Mouse (Mus musculus) MEL (cell line): ENCODE measurements around the gene Cdkl2. TPM values are rescaled to one million over a fixed set of nuclear protein-coding genes. Genes with fewer than 3 reads are reported as not detected.

Source experiments
- DNase-seq: peaks from one replicate; pipeline ENCODE4 v3.0.0; 2011; ENCODE audit warnings: low read depth, low spot score
- H3K27ac ChIP-seq: 2 replicates; pipeline ENCODE4 v1.5.1; 2012; ENCODE audit warnings: low read depth, mild to moderate bottlenecking, control low read depth, low read length, moderate library complexity; ENCODE audit not compliant: control insufficient read depth
- H3K27me3 ChIP-seq, 2 experiments: fragments of 150-350 bp in 1 of 2; sonication (generic) in 1 of 2; 2 replicates each; pipeline ENCODE4 v1.6.1; 2012; ENCODE audit warnings: low read length in 2 of 2, mild to moderate bottlenecking in 2 of 2, improper control_type of control experiment in 1 of 2, moderate library complexity in 1 of 2; ENCODE audit not compliant: insufficient read depth in 2 of 2, control insufficient read depth in 1 of 2
- H3K36me3 ChIP-seq, 2 experiments: 2 replicates each; pipeline ENCODE4 v1.6.1; 2012 to 2014; ENCODE audit warnings: low read length in 2 of 2, improper control_type of control experiment in 1 of 2, inconsistent platforms in 1 of 2, mild to moderate bottlenecking in 1 of 2; ENCODE audit not compliant: insufficient read depth in 2 of 2, control insufficient read depth in 1 of 2
- H3K4me1 ChIP-seq, 2 experiments: fragments of 150-350 bp in 1 of 2; sonication (generic) in 1 of 2; 2 replicates each; pipeline ENCODE4 v1.6.1; 2012; ENCODE audit warnings: low read length in 2 of 2, improper control_type of control experiment in 1 of 2, mild to moderate bottlenecking in 1 of 2; ENCODE audit not compliant: insufficient read depth in 2 of 2, control insufficient read depth in 1 of 2
- H3K4me3 ChIP-seq, 2 experiments: fragments of 150-350 bp in 1 of 2; sonication (generic) in 1 of 2; 2 replicates each; pipeline ENCODE4 v1.5.1; 2012; ENCODE audit warnings: low read depth in 2 of 2, low read length in 2 of 2, mild to moderate bottlenecking in 2 of 2, moderate library complexity in 2 of 2, control low read depth in 1 of 2, improper control_type of control experiment in 1 of 2; ENCODE audit not compliant: control insufficient read depth in 1 of 2, insufficient read depth in 1 of 2
- H3K79me2 ChIP-seq: 2 replicates; pipeline ENCODE4 v1.6.1; 2012; ENCODE audit warnings: mild to moderate bottlenecking, low read length, moderate library complexity; ENCODE audit not compliant: control insufficient read depth, poor library complexity, insufficient read depth
- H3K9ac ChIP-seq: 2 replicates; pipeline ENCODE4 v1.6.1; 2012; ENCODE audit warnings: low read depth, mild to moderate bottlenecking, control low read depth, low read length, moderate library complexity; ENCODE audit not compliant: control insufficient read depth, poor library complexity, severe bottlenecking
- H3K9me3 ChIP-seq: fragments of 150-350 bp; sonication (generic); replicated peaks from 2 replicates; pipeline ENCODE4 v1.6.1; 2012; ENCODE audit warnings: mild to moderate bottlenecking, low read length, improper control_type of control experiment, moderate library complexity; ENCODE audit not compliant: insufficient read depth
- BHLHE40 ChIP-seq: IDR thresholded peaks from 2 replicates; pipeline ENCODE4 v1.6.1; 2012; ENCODE audit warnings: low read depth, mild to moderate bottlenecking, inconsistent platforms, low read length, improper control_type of control experiment, borderline replicate concordance
- CHD1 ChIP-seq: IDR thresholded peaks from 2 replicates; pipeline ENCODE4 v1.6.1; 2012; ENCODE audit warnings: low read depth, mild to moderate bottlenecking, inconsistent platforms, low read length, improper control_type of control experiment
- CHD2 ChIP-seq: IDR thresholded peaks from 2 replicates; pipeline ENCODE4 v1.6.1; 2011; ENCODE audit warnings: low read length, improper control_type of control experiment
- CTCF ChIP-seq, 3 experiments: IDR thresholded peaks in 2 of 3; conservative IDR thresholded peaks in 1 of 3; 2 replicates each; pipeline ENCODE4 v1.5.1; 2011 to 2012; ENCODE audit warnings: low read length in 3 of 3, low read depth in 2 of 3, mild to moderate bottlenecking in 2 of 3, improper control_type of control experiment in 1 of 3, inconsistent platforms in 1 of 3, mixed read lengths in 1 of 3, moderate library complexity in 1 of 3; ENCODE audit not compliant: control insufficient read depth in 1 of 3, insufficient read depth in 1 of 3, poor library complexity in 1 of 3, severe bottlenecking in 1 of 3
- E2F4 ChIP-seq: IDR thresholded peaks from 2 replicates; pipeline ENCODE4 v1.6.1; 2011; ENCODE audit warnings: low read depth, low read length, improper control_type of control experiment, borderline replicate concordance
- ELF1 ChIP-seq: IDR thresholded peaks from 2 replicates; pipeline ENCODE4 v1.6.1; 2014; ENCODE audit warnings: low read depth, mild to moderate bottlenecking, inconsistent platforms, low read length, improper control_type of control experiment, moderate library complexity
- EP300 ChIP-seq, 2 experiments: IDR thresholded peaks; 2 replicates each; pipeline ENCODE4 v1.6.1; 2011; ENCODE audit warnings: improper control_type of control experiment in 2 of 2, low read length in 2 of 2, low read depth in 1 of 2, mild to moderate bottlenecking in 1 of 2
- ETS1 ChIP-seq: IDR thresholded peaks from 2 replicates; pipeline ENCODE4 v1.6.1; 2012; ENCODE audit warnings: low read depth, mild to moderate bottlenecking, inconsistent platforms, low read length, improper control_type of control experiment, moderate library complexity
- GABPA ChIP-seq: IDR thresholded peaks from 2 replicates; pipeline ENCODE4 v1.6.1; 2012; ENCODE audit warnings: low read depth, mild to moderate bottlenecking, inconsistent platforms, low read length, improper control_type of control experiment, moderate library complexity
- GATA1 ChIP-seq: IDR thresholded peaks from 2 replicates; pipeline ENCODE4 v1.6.1; 2011; ENCODE audit warnings: low read depth, low read length, improper control_type of control experiment
- JUND ChIP-seq: IDR thresholded peaks from 2 replicates; pipeline ENCODE4 v1.6.1; 2011; ENCODE audit warnings: low read depth, mild to moderate bottlenecking, improper control_type of control experiment, low read length
- KAT2A ChIP-seq: conservative IDR thresholded peaks from 2 replicates; pipeline ENCODE4 v1.6.1; 2012; ENCODE audit warnings: low read depth, low read length, improper control_type of control experiment, inconsistent platforms
- MAFK ChIP-seq: IDR thresholded peaks from 2 replicates; pipeline ENCODE4 v1.6.1; 2011; ENCODE audit warnings: low read depth, mild to moderate bottlenecking, low read length, improper control_type of control experiment, borderline replicate concordance
- MAX ChIP-seq: IDR thresholded peaks from 2 replicates; pipeline ENCODE4 v1.6.1; 2011; ENCODE audit warnings: low read length, improper control_type of control experiment
- MXI1 ChIP-seq: IDR thresholded peaks from 2 replicates; pipeline ENCODE4 v1.6.1; 2011; ENCODE audit warnings: mild to moderate bottlenecking, low read depth, low read length, improper control_type of control experiment
- MYC ChIP-seq: IDR thresholded peaks from 2 replicates; pipeline ENCODE4 v1.6.1; 2011; ENCODE audit warnings: low read depth, mild to moderate bottlenecking, low read length, improper control_type of control experiment, moderate library complexity
- NELFE ChIP-seq: IDR thresholded peaks from 2 replicates; pipeline ENCODE4 v1.6.1; 2011; ENCODE audit warnings: low read depth, low read length, improper control_type of control experiment
- POLR2A ChIP-seq, 2 experiments: IDR thresholded peaks; 2 replicates each; pipeline ENCODE4 v1.6.1; 2011 to 2012; ENCODE audit warnings: low read length in 2 of 2, mild to moderate bottlenecking in 2 of 2, control low read depth in 1 of 2, improper control_type of control experiment in 1 of 2, low read depth in 1 of 2, moderate library complexity in 1 of 2; ENCODE audit not compliant: control insufficient read depth in 1 of 2, insufficient read depth in 1 of 2, poor library complexity in 1 of 2
- POLR2AphosphoS2 ChIP-seq: IDR thresholded peaks from 2 replicates; pipeline ENCODE4 v1.6.1; 2011; ENCODE audit warnings: low read length, improper control_type of control experiment
- RAD21 ChIP-seq: IDR thresholded peaks from 2 replicates; pipeline ENCODE4 v1.6.1; 2011; ENCODE audit warnings: mild to moderate bottlenecking, low read depth, low read length, improper control_type of control experiment
- SIN3A ChIP-seq: IDR thresholded peaks from 2 replicates; pipeline ENCODE4 v1.6.1; 2012; ENCODE audit warnings: low read length, improper control_type of control experiment, inconsistent platforms
- SMC3 ChIP-seq: IDR thresholded peaks from 2 replicates; pipeline ENCODE4 v1.6.1; 2011; ENCODE audit warnings: low read depth, low read length, improper control_type of control experiment
- TAL1 ChIP-seq: IDR thresholded peaks from 2 replicates; pipeline ENCODE4 v1.6.1; 2012; ENCODE audit warnings: mild to moderate bottlenecking, inconsistent platforms, low read length, moderate library complexity, mixed read lengths
- TBP ChIP-seq: IDR thresholded peaks from 2 replicates; pipeline ENCODE4 v1.8.0; 2011; ENCODE audit warnings: low read depth, low read length, improper control_type of control experiment
- UBTF ChIP-seq: IDR thresholded peaks from 2 replicates; pipeline ENCODE4 v1.6.1; 2012; ENCODE audit warnings: low read depth, mild to moderate bottlenecking, inconsistent platforms, low read length, improper control_type of control experiment, moderate library complexity, borderline replicate concordance; ENCODE audit not compliant: insufficient read depth
- USF2 ChIP-seq, 2 experiments: IDR thresholded peaks; 2 replicates each; pipeline ENCODE4 v1.6.1; 2011 to 2012; ENCODE audit warnings: improper control_type of control experiment in 2 of 2, low read length in 2 of 2, borderline replicate concordance in 1 of 2, inconsistent platforms in 1 of 2, low read depth in 1 of 2, mild to moderate bottlenecking in 1 of 2; ENCODE audit not compliant: insufficient read depth in 1 of 2
- ZC3H11A ChIP-seq: IDR thresholded peaks from 2 replicates; pipeline ENCODE4 v1.6.1; 2012; ENCODE audit warnings: low read depth, mild to moderate bottlenecking, inconsistent platforms, low read length, improper control_type of control experiment
- ZKSCAN1 ChIP-seq: IDR thresholded peaks from 2 replicates; pipeline ENCODE4 v1.6.1; 2012; ENCODE audit warnings: low read depth, mild to moderate bottlenecking, inconsistent platforms, low read length, improper control_type of control experiment, moderate library complexity
- ZMIZ1 ChIP-seq: IDR thresholded peaks from 2 replicates; pipeline ENCODE4 v1.6.1; 2012; ENCODE audit warnings: low read depth, mild to moderate bottlenecking, inconsistent platforms, low read length, improper control_type of control experiment, moderate library complexity
- polyA plus RNA-seq, 2 experiments: library from polyadenylated mRNA; stranded (reverse) in 1 of 2; unstranded in 1 of 2; fragments of >175 nt in 1 of 2; fragments of >200 nt in 1 of 2; gene quantifications; 2 replicates each; pipeline versions ENCODE4 v1.2.1 to v1.2.4; 2012; ENCODE audit warnings: low replicate concordance in 2 of 2, low read depth in 1 of 2; ENCODE audit not compliant: insufficient read length in 2 of 2, insufficient read depth in 1 of 2, missing spikeins in 1 of 2
- total RNA-seq: library from RNA; depleted of rRNA; stranded (reverse); fragments of 300-350 nt; gene quantifications from 2 replicates; pipeline ENCODE4 v1.2.3, GENCODE M21; 2012

Cdkl2 gene
- total and polyA plus RNA-seq, 3 experiments, result 0.08 to 0.53 TPM; not detected in 1

GRCm38 (mm10) chr5:91985721-91986120, 58.0 kb downstream of the Cdkl2 start:
- Histone ChIP-seq H3K9ac (no peak overlapping the region), H3K4me1 (0 out of 4 replicates have a peak, but pooled peaks cover 0 to under 1% of the 10 kb centered on the region in 2 experiments), H3K27ac (no peak overlapping the region), H3K4me3 (no peak overlapping the region), H3K36me3 (no peaks in the 10 kb centered on the region), H3K27me3 (no peaks in the 10 kb centered on the region), H3K9me3 (no peaks in the 10 kb centered on the region), H3K79me2 (no peaks in the 10 kb centered on the region)
- TF ChIP-seq MXI1 (no peak), MAX (no peak), E2F4 (no peak), CHD1 (no peak), KAT2A (no peak), MYC (no peak), CHD2 (no peak), MAFK (no peak), BHLHE40 (no peak), RAD21 (no peak), ZKSCAN1 (no peak), TBP (no peak), GATA1 (no peak), ETS1 (no peak), NELFE (no peak), POLR2A (IDR thresholded peaks at IDR 0.05; ENCODE audit: control insufficient read depth in 1 of 2, insufficient read depth in 1 of 2, low read depth in 1 of 2, low read length in 2 of 2, poor library complexity in 1 of 2) (no peak), POLR2AphosphoS2 (no peak)
- DNase-seq, result no peak

GRCm38 (mm10) chr5:91983490-91983889, 60.2 kb downstream of the Cdkl2 start:
- H3K27me3 ChIP-seq, result no peaks in the 10 kb centered on the region
- no peak overlapping the region for H3K4me3 ChIP-seq
- no peak for DNase-seq
- H3K27ac ChIP-seq, result no peak overlapping the region
- H3K4me1 ChIP-seq, result no peaks in the 10 kb centered on the region
- TF ChIP-seq SIN3A, result no peak
- TF ChIP-seq GATA1, result no peak
- TF ChIP-seq CTCF (IDR thresholded peaks at IDR 0.05 in 2 of 3, conservative IDR thresholded peaks at IDR 0.05 in 1 of 3; ENCODE audit: control insufficient read depth in 1 of 3, insufficient read depth in 1 of 3, low read depth in 2 of 3, low read length in 3 of 3, poor library complexity in 1 of 3, severe bottlenecking in 1 of 3), result no peak
- no peak for TF ChIP-seq POLR2A (IDR thresholded peaks at IDR 0.05; ENCODE audit: control insufficient read depth in 1 of 2, insufficient read depth in 1 of 2, low read depth in 1 of 2, low read length in 2 of 2, poor library complexity in 1 of 2)
- TF ChIP-seq JUND, result no peak
- TF ChIP-seq ELF1, result no peak
- TF ChIP-seq ZC3H11A, result no peak
- no peak for TF ChIP-seq CHD1
- TF ChIP-seq KAT2A, result no peak
- no peak for TF ChIP-seq UBTF
- TF ChIP-seq ETS1, result no peak
- no peak for TF ChIP-seq ZMIZ1
- no peak for TF ChIP-seq EP300 (IDR thresholded peaks at IDR 0.05; ENCODE audit: low read depth in 1 of 2, low read length in 2 of 2)
- TF ChIP-seq TAL1, result no peak
- no peak for TF ChIP-seq USF2 (IDR thresholded peaks at IDR 0.05; ENCODE audit: borderline replicate concordance in 1 of 2, insufficient read depth in 1 of 2, low read depth in 1 of 2, low read length in 2 of 2)
- no peak for TF ChIP-seq SMC3
- TF ChIP-seq GABPA, result no peak
- no peak for TF ChIP-seq ZKSCAN1
- TF ChIP-seq NELFE, result no peak
- no peak overlapping the region for H3K9ac ChIP-seq
- H3K36me3 ChIP-seq, result no peaks in the 10 kb centered on the region
- no peaks in the 10 kb centered on the region for H3K79me2 ChIP-seq
- H3K9me3 ChIP-seq, result no peaks in the 10 kb centered on the region
